In the genomic region with DNA sequence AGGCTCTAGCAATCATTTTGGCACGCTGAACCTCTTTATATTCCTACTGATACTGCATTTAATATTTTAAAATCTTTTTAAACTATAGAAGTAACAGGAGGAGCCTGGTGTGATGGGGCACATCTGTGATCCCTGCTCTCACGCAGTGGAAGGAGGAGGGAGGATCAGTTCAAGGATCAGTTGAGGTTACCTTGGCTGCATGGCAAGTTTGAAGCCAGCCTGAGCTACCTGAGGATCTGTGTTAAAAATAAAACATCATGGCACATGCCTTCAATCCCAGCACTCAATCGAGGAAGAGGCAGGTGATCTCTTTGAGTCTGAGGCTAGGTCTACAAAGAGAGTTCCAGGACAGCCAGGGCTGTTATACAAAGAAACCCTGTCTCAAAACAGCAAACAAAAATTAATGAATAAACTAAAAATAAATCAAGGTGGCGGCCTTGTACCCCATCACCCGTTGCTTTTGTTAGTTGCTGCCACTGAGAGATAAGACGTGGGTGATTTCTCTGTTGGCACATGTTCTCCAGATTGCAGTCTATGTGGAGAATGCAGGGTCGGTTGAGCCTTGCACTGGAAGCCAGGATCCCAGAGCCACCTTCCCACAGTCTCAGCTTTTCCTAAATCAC, we compare ENCODE assay signal across 9 mouse cellular contexts. TPM values are rescaled to one million over a fixed set of nuclear protein-coding genes. Genes with fewer than 3 reads are reported as not detected.
DNase-seq lines count a peak whose midpoint lies in the region; ATAC-seq and TF ChIP-seq lines count a peak whose summit lies in the region.
"Had no signal": no experiment of that assay in that cellular context is flagged by ENCODE, and none has a peak within 500 bp of the region (broad histone marks: within the 10 kb centered on the region; RNA-seq: fewer than 3 reads in every experiment).

No protein-coding gene starts in this region.

- no peaks in the 10 kb centered on the region for H3K9me3 ChIP-seq in forebrain, embryonic 13.5 days (replicated peaks)
- H3K9me3 ChIP-seq in intestine, embryonic 16.5 days (ENCODE audit: control insufficient read depth, low read length): no peaks in the 10 kb centered on the region
- H3K9me3 ChIP-seq in neural tube, embryonic 15.5 days (replicated peaks): no peaks in the 10 kb centered on the region

- H3K4me3 ChIP-seq in layer of hippocampus, adult 2 months: no peak overlapping the region
- no peak overlapping the region for H3K4me3 ChIP-seq in forebrain, embryonic 13.5 days
- no peak overlapping the region for H3K4me3 ChIP-seq in intestine, embryonic 16.5 days (ENCODE audit: low read length)
- no peak overlapping the region for H3K4me3 ChIP-seq in neural tube, embryonic 15.5 days (replicated peaks)
- H3K4me3 ChIP-seq: myocyte had no signal

- TF ChIP-seq CTCF in layer of hippocampus, adult 2 months (conservative IDR thresholded peaks at IDR 0.05): no peak

- DNase-seq in layer of hippocampus, adult 2 months (ENCODE audit: low spot score in 2 of 2): no peak
- no peak for DNase-seq in layer of hippocampus, postnatal 14 days (ENCODE audit: low spot score in 2 of 2)
- DNase-seq in thymus, postnatal 0 days (ENCODE audit: low spot score): no peak
- DNase-seq in right cerebral cortex, postnatal 25 days: no peak
- DNase-seq: thymus, adult 18-20 months had no signal

- H3K36me3 ChIP-seq in forebrain, embryonic 13.5 days (ENCODE audit: poor library complexity, severe bottlenecking): peaks cover 3% of the 10 kb centered on the region; the same call in 1 of the 2 replicates
- H3K36me3 ChIP-seq in intestine, embryonic 16.5 days (ENCODE audit: control insufficient read depth, insufficient read depth, low read length): no peaks in the 10 kb centered on the region; the same call in 1 of the 2 replicates
- no peaks in the 10 kb centered on the region for H3K36me3 ChIP-seq in neural tube, embryonic 15.5 days

- H3K4me1 ChIP-seq in forebrain, embryonic 13.5 days: peaks cover 57% of the 10 kb centered on the region
- peaks cover 51% of the 10 kb centered on the region for H3K4me1 ChIP-seq in intestine, embryonic 16.5 days (ENCODE audit: control insufficient read depth, insufficient read depth, low read length)
- H3K4me1 ChIP-seq in neural tube, embryonic 15.5 days: peaks cover 41% of the 10 kb centered on the region

- peak overlapping the region; percentile 13; the same call in 1 of the 2 replicates for H3K9ac ChIP-seq in forebrain, embryonic 13.5 days
- peak overlapping the region; percentile 50; the same call in 1 of the 2 replicates for H3K9ac ChIP-seq in intestine, embryonic 16.5 days (ENCODE audit: low read depth, low read length)
- no peak overlapping the region for H3K9ac ChIP-seq in neural tube, embryonic 15.5 days (replicated peaks)

- 0 out of 2 replicates have a peak overlapping the region, but pooled peaks have one; percentile 28 for H3K27ac ChIP-seq in layer of hippocampus, adult 2 months
- H3K27ac ChIP-seq in forebrain, embryonic 13.5 days: peak overlapping the region; percentile 73
- peak overlapping the region; percentile 72 for H3K27ac ChIP-seq in intestine, embryonic 16.5 days (ENCODE audit: low read length)
- peak overlapping the region; percentile 78 for H3K27ac ChIP-seq in neural tube, embryonic 15.5 days (replicated peaks)

- ATAC-seq in forebrain, embryonic 13.5 days: no peak
- ATAC-seq in intestine, embryonic 16.5 days: no peak
- no peak for ATAC-seq in neural tube, embryonic 15.5 days (ENCODE audit: low FRiP score)

- 50% methylated on average over 7 of the region's 7 CpGs for WGBS in forebrain, embryonic 13.5 days
- WGBS in intestine, embryonic 16.5 days: 36% methylated on average over 7 of the region's 7 CpGs
- WGBS in neural tube, embryonic 15.5 days: 49% methylated on average over 7 of the region's 7 CpGs

- 0 out of 2 replicates have a peak overlapping the region, but pooled peaks have one; percentile 19 for H3K4me2 ChIP-seq in forebrain, embryonic 13.5 days
- H3K4me2 ChIP-seq in intestine, embryonic 16.5 days (ENCODE audit: low read depth, low read length): peak overlapping the region; percentile 12; the same call in 1 of the 2 replicates
- no peak overlapping the region for H3K4me2 ChIP-seq in neural tube, embryonic 15.5 days

- H3K27me3 ChIP-seq in forebrain, embryonic 13.5 days: no peaks in the 10 kb centered on the region
- H3K27me3 ChIP-seq in intestine, embryonic 16.5 days (replicated peaks; ENCODE audit: control insufficient read depth, insufficient read depth, low read length): no peaks in the 10 kb centered on the region
- no peaks in the 10 kb centered on the region for H3K27me3 ChIP-seq in neural tube, embryonic 15.5 days (replicated peaks)

RNA-seq across cellular contexts. Expression of a gene that starts 50.3 kb away (rescaled TPM):
- total RNA-seq in layer of hippocampus, adult 2 months (2021): 10 to 100 TPM; 31.1 to 35.3 TPM
- 10 to 100 TPM; 32.0 to 32.1 TPM for total RNA-seq in layer of hippocampus, postnatal 14 days (2021)
- 32.8 and 37.4 TPM in 2 replicates for polyA plus RNA-seq in forebrain, embryonic 13.5 days (2015; fragmentation: Nextera tagmentation; extraction: Ambion mirVana)
- polyA plus RNA-seq in intestine, embryonic 16.5 days (2015; fragmentation: Nextera tagmentation; extraction: Ambion mirVana): 8.0 and 8.5 TPM in 2 replicates
- 40.6 and 49.0 TPM in 2 replicates for polyA plus RNA-seq in neural tube, embryonic 15.5 days (2015; fragmentation: Nextera tagmentation; extraction: Ambion mirVana)
- polyA plus RNA-seq in thymus, postnatal 0 days (2015; fragmentation: Nextera tagmentation; extraction: Ambion mirVana): 10.7 and 11.4 TPM in 2 replicates

RNA-seq across cellular contexts. Expression of a gene that starts 56.1 kb away (rescaled TPM):
- 10 to 100 TPM; 64.9 to 65.6 TPM for total RNA-seq in layer of hippocampus, adult 2 months (2021)
- 10 to 100 TPM; 58.2 to 61.3 TPM for total RNA-seq in layer of hippocampus, postnatal 14 days (2021)
- polyA plus RNA-seq in forebrain, embryonic 13.5 days (2015; fragmentation: Nextera tagmentation; extraction: Ambion mirVana): 70.4 and 70.9 TPM in 2 replicates
- 56.3 and 63.9 TPM in 2 replicates for polyA plus RNA-seq in intestine, embryonic 16.5 days (2015; fragmentation: Nextera tagmentation; extraction: Ambion mirVana)
- polyA plus RNA-seq in neural tube, embryonic 15.5 days (2015; fragmentation: Nextera tagmentation; extraction: Ambion mirVana): 64.9 and 66.2 TPM in 2 replicates
- polyA plus RNA-seq in thymus, postnatal 0 days (2015; fragmentation: Nextera tagmentation; extraction: Ambion mirVana): 90.0 and 95.0 TPM in 2 replicates

Comparison
In these comparisons a context has a peak if more than half of its experiments do, and no peak if none do; other contexts are left out.
1. H3K27ac ChIP-seq: peak in every context shown above with its lines; median percentile 78 in neural tube, embryonic 15.5 days; 73 in forebrain, embryonic 13.5 days; 72 in intestine, embryonic 16.5 days; 28 in layer of hippocampus, adult 2 months.